Mouse (Mus musculus) thymus, postnatal 0 days (tissue): ENCODE measurements around the gene Olfr1102. TPM values are rescaled to one million over a fixed set of nuclear protein-coding genes. Genes with fewer than 3 reads are reported as not detected.

Source experiments
- DNase-seq: peaks from one replicate; pipeline ENCODE4 v3.0.0-alpha.2; 2015; ENCODE audit warnings: low spot score
- polyA plus RNA-seq: library from polyadenylated mRNA; unstranded; fragments of >200 nt; fragmentation: Nextera tagmentation; extraction: Ambion mirVana; gene quantifications from 2 replicates; pipeline ENCODE4 v1.2.1, GENCODE M21; 2015

Olfr1102 gene
- not detected in 2 replicates for polyA plus RNA-seq

DNA sequence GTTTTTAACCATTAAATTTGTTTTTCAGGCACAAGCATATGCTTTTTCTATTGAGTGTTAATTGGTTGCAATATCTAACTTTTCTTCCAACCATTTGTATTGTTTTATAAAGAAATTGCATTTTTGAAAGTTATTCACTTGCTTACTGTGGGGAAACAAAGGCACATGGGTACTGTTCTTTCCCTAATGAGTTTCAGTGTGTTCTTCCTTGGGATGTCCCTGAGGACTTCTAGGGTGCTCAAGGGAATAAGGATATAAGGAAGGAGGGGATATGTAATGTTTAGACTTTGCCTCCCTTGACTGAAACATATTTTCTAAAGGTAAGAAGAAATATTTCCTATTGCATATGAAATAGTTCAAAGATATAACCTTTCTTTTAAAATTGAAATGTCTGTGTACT, at the start of gene Olfr1102:
TSS of gene Olfr1102 (plus strand) at position 301 of the 400 bp plus-strand sequence.
- DNase-seq, result no peak

DNA sequence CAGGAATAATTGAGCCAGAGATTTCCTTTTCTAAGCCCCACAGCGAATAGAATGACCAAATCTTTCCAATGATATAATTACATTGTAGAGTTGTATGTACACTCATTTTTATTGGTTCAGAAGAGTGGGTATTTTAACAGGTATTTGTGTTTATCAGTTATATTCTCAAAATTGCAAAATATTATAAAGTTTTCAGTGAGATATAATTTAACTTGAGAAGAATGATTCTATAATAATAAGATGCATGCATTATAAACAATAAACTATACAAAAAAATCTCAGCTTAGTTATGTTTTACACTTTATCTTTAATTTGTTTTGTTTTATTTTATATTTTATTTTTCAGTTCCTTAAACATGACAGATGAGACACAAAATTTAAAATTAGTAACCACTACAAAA, 37.6 kb upstream of the Olfr1102 start, which contains the start of gene Olfr1099:
TSS of gene Olfr1099 (minus strand) at position 101 of the 400 bp plus-strand sequence.
- no peak for DNase-seq

DNA sequence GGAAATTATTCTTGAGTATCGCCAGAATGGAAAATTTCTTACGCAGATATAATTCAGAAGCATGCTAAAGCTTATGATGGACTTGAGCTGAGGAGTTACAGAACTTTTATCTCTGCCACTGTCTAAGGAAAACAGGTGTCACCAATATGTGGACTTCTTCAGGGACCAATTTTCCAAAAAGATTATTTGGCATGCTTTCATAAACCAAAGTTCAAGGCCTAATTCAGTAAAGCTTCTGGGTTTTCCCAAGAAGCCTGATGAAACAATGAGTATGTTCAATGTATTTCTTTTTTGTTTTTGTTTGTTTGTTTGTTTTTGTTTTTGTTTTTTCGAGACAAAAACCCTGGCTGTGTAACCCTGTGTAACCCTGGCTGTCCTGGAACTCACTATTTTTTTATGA, 18.3 kb upstream of the Olfr1102 start, which contains the start of gene Olfr1100:
TSS of gene Olfr1100 (minus strand) at position 101 of the 400 bp plus-strand sequence.
- no peak for DNase-seq

DNA sequence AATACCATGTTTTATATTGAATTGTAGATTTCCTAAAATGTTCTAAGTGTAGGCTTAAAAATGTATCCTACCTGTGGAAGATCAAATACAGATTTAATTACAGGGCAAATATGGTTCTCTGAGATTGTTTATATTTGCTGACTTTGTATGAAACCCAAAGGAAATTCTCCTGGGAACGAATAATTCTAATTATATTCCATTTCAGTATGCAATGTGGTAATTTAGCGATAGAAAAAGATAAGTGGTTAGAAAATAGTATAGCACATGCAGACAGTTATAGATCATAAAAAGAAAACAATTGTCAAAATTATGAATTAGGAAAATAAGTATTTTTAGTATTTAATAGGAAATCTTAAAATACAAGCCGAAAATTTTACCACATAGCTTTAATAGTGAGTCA, 7.1 kb upstream of the Olfr1102 start, which contains the start of gene Olfr1101:
TSS of gene Olfr1101 (minus strand) at position 101 of the 400 bp plus-strand sequence.
- DNase-seq, result no peak

DNA sequence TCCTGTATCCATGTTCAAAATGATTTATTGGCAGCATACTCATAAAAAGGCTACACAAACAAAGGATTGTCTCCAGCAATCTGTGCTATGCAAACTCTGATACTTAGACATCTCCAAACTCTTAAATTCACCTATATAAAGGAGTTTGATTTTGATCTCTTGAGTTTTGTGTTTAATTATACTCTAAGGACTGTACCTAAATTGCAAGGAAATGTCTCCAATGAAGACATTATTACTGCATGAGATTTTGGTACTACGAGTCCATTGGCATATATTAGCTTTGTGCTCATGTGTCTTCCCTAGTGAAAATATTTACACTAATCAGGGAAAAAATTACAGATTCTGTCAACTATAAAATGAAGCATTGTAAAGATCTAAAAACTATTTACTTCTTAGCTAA, 28.8 kb downstream of the Olfr1102 start, which contains the start of gene Olfr1104:
TSS of gene Olfr1104 (minus strand) at position 101 of the 400 bp plus-strand sequence.
- no peak for DNase-seq

DNA sequence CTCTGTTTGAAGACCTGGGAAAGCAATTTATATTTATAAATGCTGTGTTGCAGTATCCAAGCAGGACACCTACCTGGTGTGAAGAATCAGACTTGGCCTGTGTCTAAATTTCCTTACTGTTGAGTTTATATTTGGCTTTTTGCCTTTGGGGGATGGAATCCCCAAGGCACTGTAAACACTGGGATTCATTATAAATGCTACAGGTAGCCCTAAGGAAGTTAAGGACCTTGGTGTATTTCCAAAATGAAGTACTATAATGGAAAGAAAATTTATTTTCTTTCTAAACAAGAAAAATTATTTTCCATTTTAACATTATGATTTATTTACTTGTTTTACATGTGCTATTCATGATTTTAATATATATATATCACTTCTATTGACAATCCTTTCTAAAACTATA, 38.2 kb downstream of the Olfr1102 start, which contains the start of gene Olfr1105:
TSS of gene Olfr1105 (minus strand) at position 101 of the 400 bp plus-strand sequence.
- no peak for DNase-seq

DNA sequence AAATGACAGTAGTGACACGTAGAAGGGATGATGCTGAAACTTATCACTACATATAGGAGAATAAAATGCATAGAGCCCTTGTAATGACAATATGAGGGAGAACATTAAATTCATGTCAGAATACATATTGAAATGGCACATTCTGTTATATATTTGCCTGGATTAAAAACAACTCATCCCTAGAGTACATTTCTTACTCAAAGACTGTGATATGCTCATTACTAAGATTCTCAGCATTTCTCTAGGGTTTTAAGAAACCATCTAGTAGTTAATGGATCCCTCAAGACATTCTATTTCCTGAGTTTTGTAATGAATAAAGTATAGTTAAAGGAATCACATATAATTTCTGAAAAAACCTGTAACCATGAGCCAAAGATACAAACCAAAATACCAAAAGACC, 54.0 kb downstream of the Olfr1102 start, which contains the start of gene Olfr1106:
TSS of gene Olfr1106 (minus strand) at position 101 of the 400 bp plus-strand sequence.
- no peak for DNase-seq

Other genes with a start within 250 kb of the Olfr1102 start
- not detected in 2 replicates for gene Olfr1090, start 239.4 kb upstream of the Olfr1102 start, polyA plus RNA-seq
- gene Olfr1093, start 215.9 kb upstream of the Olfr1102 start, polyA plus RNA-seq, result not detected in 2 replicates
- not detected in 2 replicates for gene Olfr141, start 188.4 kb upstream of the Olfr1102 start, polyA plus RNA-seq
- not detected in 2 replicates for gene Olfr1094, start 173.7 kb upstream of the Olfr1102 start, polyA plus RNA-seq
- not detected in 2 replicates for gene Olfr1095, start 146.7 kb upstream of the Olfr1102 start, polyA plus RNA-seq
- not detected in 2 replicates for gene Gm13723, start 123.6 kb upstream of the Olfr1102 start, polyA plus RNA-seq
- gene Olfr1097, start 106.2 kb upstream of the Olfr1102 start, polyA plus RNA-seq, result not detected in 2 replicates
- not detected in 2 replicates for gene Olfr1098, start 73.9 kb upstream of the Olfr1102 start, polyA plus RNA-seq
- not detected in 2 replicates for gene Olfr1099, start 37.7 kb upstream of the Olfr1102 start, polyA plus RNA-seq
- not detected in 2 replicates for gene Olfr1100, start 18.4 kb upstream of the Olfr1102 start, polyA plus RNA-seq
- gene Olfr1101, start 7.2 kb upstream of the Olfr1102 start, polyA plus RNA-seq, result not detected in 2 replicates
- gene Olfr1104, start 28.7 kb downstream of the Olfr1102 start, polyA plus RNA-seq, result not detected in 2 replicates
- gene Olfr1105, start 38.1 kb downstream of the Olfr1102 start, polyA plus RNA-seq, result not detected in 2 replicates
- not detected in 2 replicates for gene Olfr1106, start 53.9 kb downstream of the Olfr1102 start, polyA plus RNA-seq
- not detected in 2 replicates for gene Olfr1107, start 77.4 kb downstream of the Olfr1102 start, polyA plus RNA-seq
- gene Olfr1109, start 97.6 kb downstream of the Olfr1102 start, polyA plus RNA-seq, result not detected in 2 replicates
- gene Olfr259, start 116.2 kb downstream of the Olfr1102 start, polyA plus RNA-seq, result not detected in 2 replicates
- not detected in 2 replicates for gene Olfr1110, start 141.9 kb downstream of the Olfr1102 start, polyA plus RNA-seq
- gene Olfr1111, start 154.2 kb downstream of the Olfr1102 start, polyA plus RNA-seq, result not detected in 2 replicates
- not detected in 2 replicates for gene Olfr1112, start 189.4 kb downstream of the Olfr1102 start, polyA plus RNA-seq
- gene Olfr1113, start 210.6 kb downstream of the Olfr1102 start, polyA plus RNA-seq, result not detected in 2 replicates
- not detected in 2 replicates for gene Olfr1115, start 249.6 kb downstream of the Olfr1102 start, polyA plus RNA-seq